Mouse (Mus musculus): ENCODE measurements at regions not wholly inside any gene's neighbourhood (a gene's known extent, or its start where the extent isn't known, plus 50 kb on each side); places are given as distances from the start of the nearest gene placed in this dataset.

- peak; percentile 41 for ATAC-seq
Measured at GRCm38 (mm10) chr3:148762541-148763225, 227.7 kb downstream of the Adgrl2 start.

GRCm38 (mm10) chr3:148761586-148761985 is 228.8 kb downstream of the Adgrl2 start:
- no peak for ATAC-seq

- ATAC-seq, result no peak
Measured at GRCm38 (mm10) chr3:148759500-148759899, 230.9 kb downstream of the Adgrl2 start.

- ATAC-seq, result no peak
Measured at GRCm38 (mm10) chr3:148746234-148746633, 244.1 kb downstream of the Adgrl2 start.

GRCm38 (mm10) chr3:148744651-148745050 is 245.7 kb downstream of the Adgrl2 start:
- no peak for ATAC-seq

- no peak for ATAC-seq
Measured at GRCm38 (mm10) chr3:148734194-148734749, 256.1 kb downstream of the Adgrl2 start.

GRCm38 (mm10) chr3:148733227-148733854 is 257.0 kb downstream of the Adgrl2 start:
- no peak for ATAC-seq

- no peak for ATAC-seq
Measured at GRCm38 (mm10) chr3:148731436-148731835, 258.9 kb downstream of the Adgrl2 start.

- ATAC-seq, result no peak
Measured at GRCm38 (mm10) chr3:148729242-148729680, 261.1 kb downstream of the Adgrl2 start.

- no peak for ATAC-seq
Measured at GRCm38 (mm10) chr3:148728513-148729241, 261.7 kb downstream of the Adgrl2 start.

GRCm38 (mm10) chr3:148726596-148727331 is 263.6 kb downstream of the Adgrl2 start:
- ATAC-seq, result no peak

GRCm38 (mm10) chr3:148696555-148696954 is 293.8 kb downstream of the Adgrl2 start:
- no peak for ATAC-seq

GRCm38 (mm10) chr3:148695453-148695852 is 294.9 kb downstream of the Adgrl2 start:
- ATAC-seq, result no peak

- no peak for ATAC-seq
Measured at GRCm38 (mm10) chr3:148683181-148683580, 307.2 kb downstream of the Adgrl2 start.

GRCm38 (mm10) chr3:148682445-148682994 is 307.8 kb downstream of the Adgrl2 start:
- no peak for ATAC-seq

GRCm38 (mm10) chr3:148681186-148681585 is 309.2 kb downstream of the Adgrl2 start:
- no peak for ATAC-seq

GRCm38 (mm10) chr3:148680737-148681136 is 309.6 kb downstream of the Adgrl2 start:
- no peak for ATAC-seq

GRCm38 (mm10) chr3:148680086-148680485 is 310.3 kb downstream of the Adgrl2 start:
- ATAC-seq, result no peak

GRCm38 (mm10) chr3:148679121-148679520 is 311.2 kb downstream of the Adgrl2 start:
- ATAC-seq, result no peak

- no peak for ATAC-seq
Measured at GRCm38 (mm10) chr3:148676025-148676424, 314.3 kb downstream of the Adgrl2 start.

- no peak for ATAC-seq
Measured at GRCm38 (mm10) chr3:148662888-148663477, 327.4 kb downstream of the Adgrl2 start.

- ATAC-seq, result no peak
Measured at GRCm38 (mm10) chr3:148659024-148659423, 331.3 kb downstream of the Adgrl2 start.
